Mouse (Mus musculus): ENCODE measurements around the gene Gm45808.

DNA sequence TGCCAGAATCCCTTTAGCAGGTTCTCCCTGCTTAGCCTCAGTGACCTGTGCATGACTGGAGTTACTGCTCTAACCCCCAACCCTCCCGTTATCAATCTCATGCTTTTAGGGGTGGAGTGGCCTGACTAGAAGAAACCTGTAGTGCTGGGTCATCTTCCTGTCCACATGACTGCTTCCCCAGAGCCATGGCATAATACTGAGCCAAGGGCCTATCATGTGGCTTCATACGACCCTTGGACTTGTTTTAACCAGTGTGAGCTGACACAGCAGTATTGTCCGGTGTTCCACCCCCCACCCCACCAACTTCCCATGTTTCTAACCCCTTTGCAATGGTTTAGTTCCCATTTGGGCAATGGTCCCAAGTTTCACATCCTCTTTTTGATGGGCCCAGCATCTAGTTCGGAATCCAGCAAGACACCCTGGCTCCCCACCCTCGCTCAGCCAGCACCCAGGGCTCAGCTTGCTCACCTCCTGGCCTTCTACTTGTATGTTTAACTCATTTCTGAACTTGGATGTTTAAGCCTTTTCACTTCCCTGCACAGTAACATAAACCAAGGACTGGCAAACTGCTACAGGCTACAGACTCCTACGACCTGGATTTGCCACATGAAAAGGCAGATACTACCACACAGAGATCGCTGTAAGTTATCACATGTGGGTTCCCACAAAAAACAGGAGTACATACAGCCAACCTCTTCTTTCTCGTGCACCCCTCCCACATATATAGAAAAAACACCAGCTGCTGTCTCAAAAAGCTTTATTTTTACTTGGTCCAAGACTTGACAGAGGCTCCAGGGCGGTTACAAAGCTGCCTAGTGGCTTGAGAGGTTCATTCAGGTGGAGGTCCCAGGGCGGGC lies 29.2 kb downstream of the Gm45808 start:
- TF ChIP-seq CTCF (IDR thresholded peaks at IDR 0.05) (no peak), EP300 (IDR thresholded peaks at IDR 0.05) (no peak)
